Mouse (Mus musculus) liver, adult 2 months (tissue): ENCODE results near the gene Pla2g12a.

Source experiments
- CTCF ChIP-seq: fragments of 200-500 bp; IDR thresholded peaks from 2 replicates; pipeline ENCODE4 v1.5.1; 2011; ENCODE audit warnings: low read depth, low read length, control low read depth
- POLR2A ChIP-seq: fragments of 200-500 bp; IDR thresholded peaks from 2 replicates; pipeline ENCODE4 v1.6.1; 2011; ENCODE audit warnings: low read length, control low read depth; ENCODE audit not compliant: insufficient read depth; ENCODE audit errors: extremely low read depth

- no peak for TF ChIP-seq CTCF
- no peak for TF ChIP-seq POLR2A
Measured at GRCm38 (mm10) chr3:129939058-129939457, 60.7 kb downstream of the Pla2g12a start.
